Mouse (Mus musculus) G1E (cell line): Measurements from ENCODE around the gene Col4a1. TPM values are rescaled to one million over a fixed set of nuclear protein-coding genes. Genes with fewer than 3 reads are reported as not detected.

ENCODE experiments used
- ATAC-seq: 2 replicates; pipeline ENCODE4 v1.8.0; 2016; ENCODE audit warnings: mild to moderate bottlenecking; ENCODE audit not compliant: insufficient number of reproducible peaks, poor library complexity, low FRiP score, severe bottlenecking; ENCODE audit errors: extremely low read depth
- DNase-seq: peaks from one replicate; pipeline ENCODE4 v3.0.0; 2012; ENCODE audit warnings: low spot score
- H3K27me3 ChIP-seq: 2 replicates; pipeline ENCODE4 v1.6.1; 2012; ENCODE audit warnings: mild to moderate bottlenecking, low read length, inconsistent platforms; ENCODE audit not compliant: insufficient read depth
- H3K36me3 ChIP-seq: replicated peaks from 2 replicates; pipeline ENCODE3; 2012; ENCODE audit warnings: mild to moderate bottlenecking, inconsistent platforms
- H3K4me1 ChIP-seq: 2 replicates; pipeline ENCODE4 v1.6.1; 2012; ENCODE audit warnings: low read depth, low read length, inconsistent platforms, mixed read lengths; ENCODE audit not compliant: insufficient read depth
- H3K4me3 ChIP-seq: 2 replicates; pipeline ENCODE4 v1.5.1; 2012; ENCODE audit warnings: low read depth, mild to moderate bottlenecking, inconsistent platforms, low read length, moderate library complexity, mixed read lengths
- H3K9me3 ChIP-seq: replicated peaks from 2 replicates; pipeline ENCODE4 v1.6.1; 2012; ENCODE audit warnings: inconsistent platforms
- CTCF ChIP-seq: IDR thresholded peaks from 2 replicates; pipeline ENCODE4 v1.5.1; 2012; ENCODE audit warnings: low read depth, low read length, inconsistent platforms, mixed read lengths
- GATA1 ChIP-seq: IDR thresholded peaks from 2 replicates; pipeline ENCODE4 v1.6.1; 2012; ENCODE audit warnings: borderline replicate concordance, low read length, inconsistent platforms, mixed read lengths
- GATA2 ChIP-seq: IDR thresholded peaks from 2 replicates; pipeline ENCODE4 v1.6.1; 2012; ENCODE audit warnings: low read depth, low read length, inconsistent platforms, borderline replicate concordance
- POLR2AphosphoS5 ChIP-seq: IDR thresholded peaks from 2 replicates; pipeline ENCODE4 v1.6.1; 2012; ENCODE audit warnings: low read depth, low read length, inconsistent platforms; ENCODE audit not compliant: insufficient replicate concordance
- TAL1 ChIP-seq: conservative IDR thresholded peaks from 2 replicates; pipeline ENCODE4 v1.6.1; 2012; ENCODE audit warnings: low read depth, low read length, inconsistent platforms, mixed read lengths
- polyA plus RNA-seq: library from polyadenylated mRNA; stranded (reverse); fragments of >175 nt; gene quantifications from 2 replicates; pipeline ENCODE4 v1.2.3, GENCODE M21; 2012
- total RNA-seq, 2 experiments: library from RNA; stranded (forward) in 1 of 2; stranded (reverse) in 1 of 2; fragments of 200-1000 nt in 1 of 2; fragments of >200 nt in 1 of 2; fragmentation: Nextera tagmentation in 1 of 2; gene quantifications; 2 replicates each; pipeline ENCODE4 v1.2.3; 2014 to 2017

The Col4a1 gene
- total and polyA plus RNA-seq, 3 experiments = 0.05 TPM; not detected in 2

DNA sequence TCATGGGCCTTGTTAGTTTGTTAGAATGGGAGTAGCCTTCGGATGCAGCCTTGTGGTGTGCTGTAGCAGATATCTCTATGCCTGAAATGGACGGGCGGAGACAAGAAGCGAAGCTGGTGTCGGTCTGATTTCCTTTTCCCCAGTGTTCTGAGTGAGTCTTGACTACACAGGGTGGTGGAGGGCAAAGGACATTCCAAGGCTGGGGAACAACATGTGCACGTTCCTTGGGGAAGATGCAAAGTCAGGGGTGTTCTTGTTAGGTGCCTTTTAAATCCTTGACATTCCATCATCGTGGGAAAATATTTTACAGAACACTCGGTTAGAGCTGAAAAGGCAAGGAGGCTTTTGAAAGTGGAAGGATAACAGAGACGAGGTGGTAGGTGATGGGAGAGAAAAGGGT lies 31.8 kb upstream of the Col4a1 start:
- no peaks in the 10 kb centered on the region for H3K36me3 ChIP-seq
- TF ChIP-seq GATA2 (no peak), TAL1 (no peak)
- DNase-seq (no peak), ATAC-seq (no peak)
- no peaks in the 10 kb centered on the region for H3K9me3 ChIP-seq
- no peaks in the 10 kb centered on the region for H3K4me1 ChIP-seq
- H3K4me3 ChIP-seq = no peak overlapping the region
- peaks cover 13% of the 10 kb centered on the region; the same call in 1 of the 2 replicates for H3K27me3 ChIP-seq

GRCm38 (mm10) chr8:11341111-11341566 lies 28.5 kb upstream of the Col4a1 start:
- no peaks in the 10 kb centered on the region for H3K4me1 ChIP-seq
- H3K36me3 ChIP-seq = no peaks in the 10 kb centered on the region
- ATAC-seq (no peak), DNase-seq (no peak)
- H3K27me3 ChIP-seq = peaks cover 14% of the 10 kb centered on the region; the same call in 1 of the 2 replicates
- no peak overlapping the region for H3K4me3 ChIP-seq
- TF ChIP-seq GATA1 (no peak), GATA2 (no peak), TAL1 (no peak), POLR2AphosphoS5 (no peak), CTCF (no peak)
- H3K9me3 ChIP-seq = no peaks in the 10 kb centered on the region

GRCm38 (mm10) chr8:11340310-11341110 lies 27.9 kb upstream of the Col4a1 start:
- ATAC-seq (no peak), DNase-seq (no peak)
- H3K27me3 ChIP-seq = peaks cover 14% of the 10 kb centered on the region; the same call in 1 of the 2 replicates
- H3K9me3 ChIP-seq = no peaks in the 10 kb centered on the region
- no peaks in the 10 kb centered on the region for H3K36me3 ChIP-seq
- TF ChIP-seq CTCF (no peak), GATA2 (no peak), GATA1 (no peak), POLR2AphosphoS5 (no peak), TAL1 (no peak)
- no peak overlapping the region for H3K4me3 ChIP-seq
- no peaks in the 10 kb centered on the region for H3K4me1 ChIP-seq

- H3K27me3 ChIP-seq = peaks cover 11% of the 10 kb centered on the region; the same call in 1 of the 2 replicates
- TF ChIP-seq GATA1 = no peak
- TF ChIP-seq CTCF = no peak
- no peak for TF ChIP-seq GATA2
- TF ChIP-seq POLR2AphosphoS5 = no peak
- no peak for TF ChIP-seq TAL1
- ATAC-seq = no peak
Measured at GRCm38 (mm10) chr8:11338507-11338906, 25.9 kb upstream of the Col4a1 start.

GRCm38 (mm10) chr8:11337642-11338041 lies 25.0 kb upstream of the Col4a1 start:
- peaks cover 11% of the 10 kb centered on the region; the same call in 1 of the 2 replicates for H3K27me3 ChIP-seq
- H3K9me3 ChIP-seq = no peaks in the 10 kb centered on the region
- H3K4me1 ChIP-seq = no peaks in the 10 kb centered on the region
- no peak overlapping the region for H3K4me3 ChIP-seq
- TF ChIP-seq GATA2 (no peak), CTCF (no peak), TAL1 (no peak), GATA1 (no peak), POLR2AphosphoS5 (no peak)
- H3K36me3 ChIP-seq = no peaks in the 10 kb centered on the region
- ATAC-seq (no peak), DNase-seq (no peak)

More at GRCm38 (mm10) chr8:11338507-11338906, 25.9 kb upstream of the Col4a1 start:
- H3K9me3 ChIP-seq = no peaks in the 10 kb centered on the region
- H3K36me3 ChIP-seq = no peaks in the 10 kb centered on the region
- no peak for DNase-seq
- no peaks in the 10 kb centered on the region for H3K4me1 ChIP-seq
- H3K4me3 ChIP-seq = no peak overlapping the region

- ATAC-seq = no peak
- no peaks in the 10 kb centered on the region for H3K36me3 ChIP-seq
- DNase-seq = no peak
- H3K9me3 ChIP-seq = no peaks in the 10 kb centered on the region
- H3K4me1 ChIP-seq = no peaks in the 10 kb centered on the region
- H3K4me3 ChIP-seq = no peak overlapping the region
- H3K27me3 ChIP-seq = peaks cover 11% of the 10 kb centered on the region; the same call in 1 of the 2 replicates
- TF ChIP-seq GATA1 (no peak), POLR2AphosphoS5 (no peak)
Measured at GRCm38 (mm10) chr8:11336346-11336745, 23.7 kb upstream of the Col4a1 start.
